Mouse (Mus musculus): ENCODE measurements around the gene Zc3h6.

Gene Zc3h6

GRCm38 (mm10) chr2:128966641-128967580 is at the start of gene Zc3h6:
TSS of gene Zc3h6 (plus strand) at chr2:128967402.
- DNase-seq (ENCODE audit: low read depth, low spot score), result peak; percentile 98

DNA sequence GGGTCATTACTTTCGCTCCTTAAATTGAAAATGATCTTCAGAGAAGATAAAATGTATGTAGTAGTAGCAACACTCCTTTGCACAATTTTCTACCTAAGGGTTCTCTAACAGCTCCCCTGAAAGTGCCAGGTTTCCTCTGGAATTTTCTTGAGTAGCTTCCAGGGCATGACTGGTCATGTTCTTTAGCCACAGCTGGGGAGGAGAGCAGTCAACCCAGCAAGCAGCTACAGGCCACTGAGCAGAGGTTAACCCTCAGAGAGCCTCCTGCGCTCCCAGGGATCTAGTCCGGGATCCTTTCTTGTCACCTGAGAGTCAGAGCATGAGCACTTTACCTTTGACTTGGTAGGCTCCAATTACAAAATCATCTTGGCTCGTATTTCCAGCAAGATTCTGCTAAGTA is 42.4 kb upstream of the Zc3h6 start:
- no peak for DNase-seq (ENCODE audit: low read depth, low spot score)

- DNase-seq (ENCODE audit: low read depth, low spot score), result no peak
These were observed 38.8 kb upstream of the Zc3h6 start for GRCm38 (mm10) chr2:128928446-128928845.

GRCm38 (mm10) chr2:128930704-128931103 is 36.5 kb upstream of the Zc3h6 start:
- no peak for DNase-seq (ENCODE audit: low read depth, low spot score)

DNA sequence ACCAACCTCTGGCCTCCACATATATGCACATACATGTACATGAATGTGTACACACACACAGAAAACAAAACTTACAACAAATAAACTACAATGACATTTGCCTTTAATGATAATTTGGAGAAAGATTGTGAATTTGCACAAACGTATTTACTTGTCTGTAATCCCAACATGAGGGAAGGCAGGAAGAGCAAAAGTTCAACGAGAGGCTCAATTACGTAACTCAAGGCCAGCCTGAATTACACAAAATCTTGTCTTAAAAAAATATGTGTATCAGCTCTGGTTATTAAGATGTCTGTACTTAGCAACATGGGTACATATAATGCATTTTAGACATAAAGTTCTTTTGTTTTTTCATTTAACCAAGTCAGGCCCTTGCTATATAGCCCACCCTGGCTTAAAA is 30.9 kb upstream of the Zc3h6 start:
- no peak for DNase-seq (ENCODE audit: low read depth, low spot score)

GRCm38 (mm10) chr2:128943538-128944528 is 23.4 kb upstream of the Zc3h6 start, which contains the start of gene Zc3h8:
TSS of gene Zc3h8 (minus strand) at chr2:128944077.
- peak; percentile 98 for DNase-seq (ENCODE audit: low read depth, low spot score)

DNA sequence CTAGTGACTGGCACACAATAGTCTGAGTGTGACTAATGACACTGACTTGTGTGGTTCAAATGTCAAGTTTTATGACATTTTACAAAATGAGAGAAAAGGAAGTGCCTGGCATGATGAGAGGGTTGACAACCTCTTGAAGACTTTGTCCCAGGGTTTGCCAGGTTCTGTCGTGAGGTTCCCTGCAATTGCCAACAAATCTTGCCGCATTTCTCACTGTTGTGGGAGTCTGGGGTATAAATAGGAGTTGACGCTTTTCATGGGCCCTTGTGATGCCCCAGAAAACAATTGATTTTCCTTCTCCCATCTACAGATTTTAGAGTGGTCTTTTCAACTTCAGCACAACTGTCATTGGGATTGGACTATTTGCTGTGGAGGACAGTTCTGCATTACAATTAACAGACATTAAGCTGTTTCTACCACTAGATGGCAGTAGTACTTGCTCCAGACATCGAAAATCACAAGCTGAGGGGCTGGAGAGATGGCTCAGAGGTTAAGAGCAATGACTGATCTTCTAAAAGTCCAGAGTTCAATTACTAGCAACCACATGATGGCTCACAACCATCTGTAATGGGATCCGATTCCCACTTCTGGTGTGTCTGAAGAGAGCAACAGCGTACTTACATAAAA is 19.1 kb upstream of the Zc3h6 start:
- DNase-seq (ENCODE audit: low read depth, low spot score), result peak; percentile 83

DNA sequence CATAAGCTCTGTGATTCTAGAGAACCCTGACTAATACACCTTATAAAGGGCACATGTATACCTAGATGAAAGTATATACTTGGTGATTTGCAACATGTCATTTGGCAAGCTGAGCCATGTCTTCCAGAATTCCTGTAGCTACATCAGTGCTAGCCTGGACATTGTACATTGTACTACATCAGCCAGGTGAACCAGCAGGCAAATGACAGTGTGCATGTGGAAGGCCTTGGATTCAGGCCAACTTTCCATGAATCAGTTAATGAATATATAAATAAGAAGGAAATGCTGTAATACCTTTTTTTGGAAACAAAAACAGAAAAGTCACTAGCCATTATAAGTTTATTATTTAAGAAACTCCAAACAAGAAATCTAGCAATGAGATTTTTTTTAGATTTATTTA is 13.0 kb upstream of the Zc3h6 start:
- DNase-seq (ENCODE audit: low read depth, low spot score), result no peak

- DNase-seq (ENCODE audit: low read depth, low spot score), result peak; percentile 37
These were observed 1.6 kb upstream of the Zc3h6 start for GRCm38 (mm10) chr2:128965505-128966105.

GRCm38 (mm10) chr2:128966236-128966635 is 966 bp upstream of the Zc3h6 start:
- DNase-seq (ENCODE audit: low read depth, low spot score), result no peak

DNA sequence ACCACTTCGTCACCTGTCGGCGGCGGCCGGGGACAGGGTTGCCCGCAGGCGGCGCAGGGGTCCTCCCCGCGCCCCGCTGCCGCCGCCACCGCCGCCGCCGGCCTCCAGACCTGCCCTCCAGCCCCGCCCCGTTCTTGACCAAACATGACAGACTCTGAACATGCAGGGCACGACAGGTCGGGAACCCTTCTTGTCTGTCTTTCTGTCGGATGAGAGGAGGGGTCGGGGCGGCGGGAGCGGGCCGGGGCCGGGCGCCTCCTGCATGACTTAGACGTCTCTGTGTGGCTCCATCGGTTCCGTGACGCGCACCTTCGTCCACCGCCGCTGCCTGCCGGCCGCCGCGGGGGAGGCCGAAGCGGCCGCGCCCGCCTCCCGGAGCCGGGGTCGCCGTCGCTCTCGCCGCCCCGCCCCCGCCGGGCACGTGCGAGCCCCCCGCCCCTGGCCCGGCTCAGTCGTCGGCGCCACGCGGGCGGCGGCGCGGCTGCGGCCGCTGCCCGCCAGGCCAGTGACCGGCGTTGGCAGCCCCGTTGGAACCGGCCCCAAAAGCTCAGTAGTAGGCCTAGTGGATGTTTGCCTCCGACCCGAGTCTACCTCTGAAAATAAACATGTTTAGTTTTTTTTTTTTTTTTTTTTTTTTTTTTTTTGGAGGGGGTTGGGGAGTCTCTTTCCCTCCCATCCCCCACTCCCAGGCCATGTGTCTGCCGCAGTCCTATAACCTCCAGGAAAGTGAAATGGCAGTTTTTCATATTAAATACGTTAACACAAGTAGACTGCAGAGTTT is 649 bp downstream of the Zc3h6 start, which contains the start of gene Gm10762:
Gene Gm10762 (minus strand): TSS at position 65 of the 781 bp plus-strand sequence.
- peak; percentile 77 for DNase-seq (ENCODE audit: low read depth, low spot score)

DNA sequence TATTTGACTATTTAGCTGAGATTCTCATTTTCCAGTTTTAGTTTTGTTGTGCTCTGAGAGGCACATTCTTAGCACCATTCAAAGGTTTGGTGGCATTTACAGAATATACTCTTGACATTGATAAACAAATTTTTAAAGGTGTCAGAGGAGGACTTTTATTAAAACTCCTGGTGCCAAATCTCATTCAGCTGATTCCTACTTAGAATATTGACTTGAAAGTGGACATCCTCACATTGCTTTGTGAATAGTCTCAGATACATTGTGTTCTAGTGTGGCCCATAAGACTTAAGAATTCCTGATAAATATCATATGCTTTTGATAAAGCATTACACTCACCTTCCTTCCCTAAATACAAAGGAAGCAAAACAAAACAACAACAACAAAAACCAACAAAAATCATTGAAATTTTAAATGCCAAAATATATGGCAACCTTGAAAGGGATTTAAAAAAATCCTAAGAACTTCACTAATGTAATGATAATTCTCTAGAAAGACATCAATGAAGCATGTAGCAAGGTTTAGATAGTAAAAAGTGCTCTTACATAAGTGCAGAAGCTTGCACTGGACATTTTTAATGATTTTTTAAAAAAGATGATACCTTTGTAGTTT is 1.4 kb downstream of the Zc3h6 start:
- DNase-seq (ENCODE audit: low read depth, low spot score), result no peak

GRCm38 (mm10) chr2:128972301-128972700 is 5.1 kb downstream of the Zc3h6 start:
- DNase-seq (ENCODE audit: low read depth, low spot score), result no peak

DNA sequence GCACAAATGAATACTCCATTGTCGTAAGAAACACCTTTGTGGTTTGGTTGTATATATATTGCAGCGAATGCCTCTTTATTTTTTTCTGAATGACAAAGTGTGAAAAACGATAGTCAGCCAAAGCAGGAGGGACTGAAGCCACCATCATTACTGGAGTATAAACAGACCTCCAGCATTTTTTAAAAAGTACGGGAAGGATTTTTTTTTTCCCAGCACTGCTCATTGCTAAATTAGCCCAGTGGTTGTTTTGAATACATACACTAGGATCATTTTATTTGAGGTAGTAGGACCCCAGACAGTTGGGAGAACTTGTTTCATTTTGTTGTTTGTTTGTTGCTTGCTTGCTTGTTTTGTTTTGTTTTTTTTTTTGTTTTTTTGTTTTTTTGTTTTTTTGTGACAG is 8.4 kb downstream of the Zc3h6 start:
- DNase-seq (ENCODE audit: low read depth, low spot score), result no peak

GRCm38 (mm10) chr2:128984746-128985145 is 17.5 kb downstream of the Zc3h6 start:
- no peak for DNase-seq (ENCODE audit: low read depth, low spot score)

DNA sequence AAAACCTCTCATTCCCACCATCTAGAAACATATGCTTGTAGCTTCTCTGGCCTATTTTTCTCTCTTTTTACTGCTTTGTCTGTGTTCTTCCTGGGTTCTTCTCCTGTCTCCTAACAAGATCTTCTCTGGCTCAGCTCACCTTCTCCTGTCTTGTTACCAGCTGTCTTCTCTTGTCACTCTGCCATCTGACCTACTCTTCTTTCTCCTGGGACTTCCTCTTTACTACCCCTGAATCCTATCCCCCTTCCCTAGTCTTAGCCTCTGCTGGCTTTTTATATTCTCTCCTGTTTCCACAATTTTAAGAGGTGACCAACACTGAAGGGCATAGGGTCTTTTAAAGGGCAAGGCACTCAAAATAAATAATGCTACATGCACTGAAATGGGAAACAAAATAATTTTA is 37.7 kb downstream of the Zc3h6 start:
- no peak for DNase-seq (ENCODE audit: low read depth, low spot score)

DNA sequence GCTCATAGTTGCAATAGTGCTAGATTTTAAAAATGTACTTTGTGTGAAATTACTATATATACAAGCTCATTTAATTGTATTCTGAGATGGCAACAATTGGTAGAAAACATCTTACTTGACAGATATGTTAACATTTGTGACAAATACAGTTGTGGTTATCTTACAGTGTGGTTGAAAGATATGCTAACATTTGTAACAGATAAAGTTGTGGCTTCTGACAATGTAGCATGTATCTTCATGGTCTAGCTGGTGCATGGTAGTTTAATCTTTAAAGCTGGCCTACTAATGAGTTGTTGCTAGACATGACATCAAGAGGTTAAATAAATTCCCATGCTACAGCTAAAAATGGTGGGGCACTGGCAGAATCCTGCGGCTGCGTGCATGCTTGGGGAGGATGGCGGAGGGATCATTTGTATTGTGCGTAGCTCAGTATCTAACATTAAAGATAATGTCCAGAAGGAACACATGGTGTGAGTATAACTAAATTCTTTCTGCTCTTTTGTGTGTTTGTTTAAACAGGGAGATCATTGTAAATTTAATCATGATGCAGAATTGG is 39.1 kb downstream of the Zc3h6 start:
- DNase-seq (ENCODE audit: low read depth, low spot score), result no peak

GRCm38 (mm10) chr2:129008867-129009266 is 41.7 kb downstream of the Zc3h6 start:
- peak; percentile 37 for DNase-seq (ENCODE audit: low read depth, low spot score)

DNA sequence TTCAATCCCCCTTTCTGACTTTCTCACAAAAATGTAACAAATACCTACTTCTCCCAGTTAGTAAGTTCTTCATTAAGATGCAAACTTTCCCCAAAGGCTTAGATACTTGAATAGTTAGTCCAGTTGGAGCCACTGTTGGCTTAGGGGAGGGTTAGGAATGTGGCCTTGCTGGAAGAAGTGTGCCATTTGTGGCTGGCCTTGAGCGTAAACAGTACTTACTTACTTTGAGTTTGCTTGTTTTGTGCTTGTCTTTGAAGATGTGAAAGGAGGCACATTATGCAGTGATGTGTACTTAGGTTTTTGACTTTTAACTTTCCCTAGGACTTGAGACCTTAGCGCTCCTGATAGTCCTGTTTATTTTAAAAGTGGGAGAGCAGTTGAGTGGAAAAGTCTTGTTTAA is 52.9 kb downstream of the Zc3h6 start:
- no peak for DNase-seq (ENCODE audit: low read depth, low spot score)

GRCm38 (mm10) chr2:129024820-129025219 is 57.6 kb downstream of the Zc3h6 start:
- peak; percentile 53 for DNase-seq (ENCODE audit: low read depth, low spot score)

All from 3T3-L1 (cell line).